Mouse (Mus musculus) adrenal gland (tissue): ENCODE measurements around the gene Cox6a2.

Experiments used
- intact Hi-C: fragments of 180-260 bp; cut with DNase I; formaldehyde crosslinking; loops from one replicate; pipeline ENCODE4 v1.15.1; 2025
- long read RNA-seq, 2 experiments: library from polyadenylated mRNA; unstranded; transcript quantifications; one replicate each; pipeline ENCODE4 v2.0.0; 2020; ENCODE audit warnings: borderline replicate concordance in 1 of 2; ENCODE audit not compliant: insufficient replicate concordance in 1 of 2

The Cox6a2 gene
- long read RNA-seq, experiment 1, partial matches to known transcripts = 0 of 3 reads
- long read RNA-seq, experiment 1, other reads (novel, unspliced or antisense) = 0 of 3 reads
- long read RNA-seq, experiment 2 = 0 reads

DNA sequence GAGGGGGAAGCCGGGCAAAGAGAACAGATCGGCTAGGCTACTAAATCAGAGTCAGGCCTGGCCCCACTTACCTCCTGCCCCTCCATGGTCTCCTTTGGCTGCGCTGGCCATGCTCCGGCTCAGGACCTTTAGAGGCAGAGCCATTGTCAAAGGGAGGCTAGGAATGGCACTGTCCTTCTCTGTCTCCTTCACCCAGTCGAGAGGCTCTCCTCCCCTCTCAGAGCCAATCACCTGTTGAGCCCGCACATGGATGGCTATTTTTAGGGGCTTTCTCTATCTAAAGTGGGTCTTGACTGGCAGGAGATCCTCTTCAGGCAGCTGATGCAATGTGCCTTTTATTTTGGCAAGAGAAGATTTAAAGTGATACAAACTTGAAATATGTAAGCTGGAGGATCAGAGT is at the start of gene Cox6a2:
Gene Cox6a2 (minus strand): TSS at position 236 of the 400 bp plus-strand sequence.
- intact Hi-C loops = no loop called here

DNA sequence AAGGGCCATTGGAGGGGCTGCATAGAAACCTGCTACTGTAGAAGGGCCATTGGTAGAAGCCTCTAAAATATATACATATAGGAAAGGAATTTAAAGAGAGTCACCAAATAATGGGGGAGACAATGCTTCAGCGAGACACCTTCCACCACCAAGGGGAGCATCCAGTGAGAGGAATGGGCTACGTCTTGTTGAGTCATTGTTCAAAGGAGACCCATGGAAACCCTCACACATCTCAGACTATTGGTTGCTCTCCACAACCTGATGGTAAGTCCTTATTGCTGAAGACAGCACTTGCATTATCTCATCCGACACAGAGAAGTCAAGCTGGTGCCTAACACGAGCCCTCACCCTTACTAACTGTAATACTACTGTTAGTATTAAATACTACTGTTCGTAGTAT is 49.6 kb upstream of the Cox6a2 start:
- intact Hi-C loops = no loop called here

DNA sequence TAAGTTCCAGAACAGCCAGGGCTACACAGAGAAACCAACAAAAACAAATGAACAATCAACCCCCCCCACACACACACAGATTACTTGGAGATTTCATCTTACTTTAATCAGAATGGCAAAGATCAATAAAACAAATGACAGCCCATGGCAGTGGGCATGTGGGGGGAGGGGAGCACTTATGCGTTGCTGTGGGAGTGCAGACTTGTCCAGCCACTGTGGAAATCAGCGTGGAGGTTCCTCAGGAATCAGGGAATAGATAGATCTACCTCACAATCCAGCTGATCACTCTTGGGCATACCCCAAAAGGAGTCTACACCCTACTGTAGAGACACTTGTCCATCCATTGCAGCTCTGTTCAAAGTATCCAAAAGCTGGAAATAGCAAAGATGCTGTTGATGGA is 48.8 kb upstream of the Cox6a2 start:
- intact Hi-C loops = no loop called here

DNA sequence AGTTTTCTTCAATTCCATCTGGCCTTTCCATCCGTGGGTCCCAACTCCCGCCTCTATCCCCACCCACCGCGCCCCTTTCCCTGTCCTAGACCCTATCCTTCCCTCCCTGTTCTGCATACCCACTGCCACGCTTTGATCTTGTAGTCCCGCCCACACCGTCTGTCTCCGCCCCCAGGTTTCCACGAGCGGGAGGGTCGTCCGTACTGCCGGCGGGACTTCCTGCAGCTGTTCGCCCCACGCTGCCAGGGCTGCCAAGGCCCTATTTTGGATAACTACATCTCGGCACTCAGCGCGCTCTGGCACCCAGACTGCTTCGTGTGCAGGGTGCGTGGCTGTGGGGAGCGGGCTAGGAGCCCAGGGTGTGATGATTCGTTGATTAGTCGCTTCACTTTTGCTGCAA is 46.4 kb upstream of the Cox6a2 start:
- intact Hi-C loops = no loop called here

DNA sequence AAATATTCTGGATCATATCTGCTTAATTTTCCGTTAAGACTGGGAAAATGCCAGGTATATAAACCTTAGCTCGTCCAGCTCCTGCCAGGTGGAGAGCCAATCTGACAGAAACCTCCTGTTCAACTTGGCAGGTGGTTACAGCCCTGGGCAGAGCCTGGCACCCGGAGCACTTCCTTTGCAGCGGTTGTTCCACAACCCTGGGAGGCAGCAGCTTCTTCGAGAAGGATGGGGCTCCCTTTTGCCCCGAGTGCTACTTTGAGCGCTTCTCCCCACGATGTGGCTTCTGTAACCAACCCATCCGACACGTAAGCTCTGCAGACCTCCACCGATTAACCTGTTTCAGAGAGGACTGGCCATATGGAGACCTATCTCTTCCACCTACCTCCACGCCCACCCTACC is 45.8 kb upstream of the Cox6a2 start:
- intact Hi-C loops = no loop called here

DNA sequence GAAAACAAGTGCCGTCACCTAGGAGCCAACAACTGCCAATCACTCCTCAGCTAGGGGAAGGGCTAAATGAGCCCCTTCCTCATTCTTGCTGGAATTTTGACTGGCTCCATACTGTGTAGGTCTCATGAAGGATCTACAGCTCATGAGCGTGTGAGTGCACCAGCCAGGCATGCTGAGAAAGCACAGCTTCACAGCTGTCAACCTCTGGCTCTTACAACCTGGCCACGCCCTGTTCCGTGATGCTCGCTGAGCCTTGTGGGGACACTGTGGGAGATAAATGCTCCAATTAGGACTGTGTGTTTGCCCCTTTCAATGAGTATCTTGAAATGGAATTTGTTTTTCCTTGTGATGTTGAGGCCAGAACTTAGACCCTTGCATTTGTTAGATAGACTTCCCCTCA is 43.8 kb upstream of the Cox6a2 start:
- intact Hi-C loops = loop anchor here (5.0 kb wide), 1 partner anchor 42 kb away; no protein-coding TSS in a partner anchor

DNA sequence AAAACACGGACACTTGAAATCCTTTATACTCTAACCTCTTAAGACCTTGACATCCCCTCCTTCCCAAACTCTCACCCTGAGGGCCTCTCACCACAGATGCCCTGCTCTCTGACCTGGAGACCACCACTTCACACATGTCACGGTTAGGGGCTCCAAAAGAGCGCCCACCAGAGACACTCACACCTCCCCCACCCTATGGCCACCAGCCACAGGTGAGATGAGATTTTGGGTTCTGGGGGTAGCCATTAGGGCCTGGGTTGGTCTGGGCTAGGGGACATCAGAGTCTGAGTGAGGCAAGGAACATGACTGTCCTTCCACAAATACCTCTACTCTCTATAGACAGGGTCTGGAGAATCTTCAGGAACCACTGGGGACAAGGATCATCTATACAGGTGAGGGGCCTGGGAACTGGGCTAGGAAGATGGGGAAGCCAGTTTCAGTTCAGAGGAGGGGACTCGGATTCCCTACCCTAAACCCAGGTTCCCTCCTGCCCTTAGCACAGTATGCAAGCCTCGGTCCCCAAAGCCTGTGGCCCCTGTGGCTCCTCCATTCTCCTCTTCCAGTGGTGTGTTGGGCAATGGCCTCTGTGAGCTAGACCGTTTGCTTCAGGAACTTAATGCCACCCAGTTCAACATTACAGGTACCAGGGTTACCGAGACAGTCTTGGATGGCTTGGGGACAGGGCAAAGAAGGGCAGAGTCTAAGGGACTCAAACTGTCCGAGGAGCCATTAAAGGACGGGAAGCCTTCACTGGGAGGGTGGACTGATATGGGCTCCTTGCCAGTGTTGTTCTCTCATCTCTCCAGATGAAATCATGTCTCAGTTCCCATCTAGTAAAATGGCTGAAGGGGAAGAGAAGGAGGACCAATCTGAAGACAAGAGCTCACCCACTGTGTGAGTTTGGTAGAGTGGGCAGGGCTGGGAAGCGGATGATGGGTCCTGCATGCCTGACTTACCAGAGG is 42.2 kb upstream of the Cox6a2 start:
- intact Hi-C loops = loop anchor here (5.0 kb wide), 1 partner anchor 44 kb away; no protein-coding TSS in a partner anchor

DNA sequence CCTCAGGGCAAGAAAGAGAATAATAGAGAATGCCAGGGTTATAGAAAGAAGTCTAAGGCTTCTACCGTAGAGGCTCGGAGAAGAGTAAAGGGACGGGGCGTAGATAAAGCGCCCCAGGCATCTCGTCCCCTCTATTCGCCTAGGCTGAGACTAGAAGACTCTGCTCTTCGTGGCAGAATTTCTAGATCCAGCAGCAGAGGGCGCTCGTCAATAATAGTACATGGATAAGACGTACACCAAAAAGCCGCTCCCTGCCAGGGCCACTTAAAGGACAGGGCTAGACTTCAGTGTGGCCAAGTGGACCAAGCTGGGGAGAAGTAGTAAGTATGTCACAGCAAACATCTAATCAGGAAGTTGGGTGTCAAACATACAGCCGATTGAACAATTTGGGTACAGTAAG is 41.3 kb upstream of the Cox6a2 start:
- intact Hi-C loops = loop anchor here (1.0 to 5.0 kb wide), 2 partner anchors 45 to 98 kb away; no protein-coding TSS in a partner anchor

DNA sequence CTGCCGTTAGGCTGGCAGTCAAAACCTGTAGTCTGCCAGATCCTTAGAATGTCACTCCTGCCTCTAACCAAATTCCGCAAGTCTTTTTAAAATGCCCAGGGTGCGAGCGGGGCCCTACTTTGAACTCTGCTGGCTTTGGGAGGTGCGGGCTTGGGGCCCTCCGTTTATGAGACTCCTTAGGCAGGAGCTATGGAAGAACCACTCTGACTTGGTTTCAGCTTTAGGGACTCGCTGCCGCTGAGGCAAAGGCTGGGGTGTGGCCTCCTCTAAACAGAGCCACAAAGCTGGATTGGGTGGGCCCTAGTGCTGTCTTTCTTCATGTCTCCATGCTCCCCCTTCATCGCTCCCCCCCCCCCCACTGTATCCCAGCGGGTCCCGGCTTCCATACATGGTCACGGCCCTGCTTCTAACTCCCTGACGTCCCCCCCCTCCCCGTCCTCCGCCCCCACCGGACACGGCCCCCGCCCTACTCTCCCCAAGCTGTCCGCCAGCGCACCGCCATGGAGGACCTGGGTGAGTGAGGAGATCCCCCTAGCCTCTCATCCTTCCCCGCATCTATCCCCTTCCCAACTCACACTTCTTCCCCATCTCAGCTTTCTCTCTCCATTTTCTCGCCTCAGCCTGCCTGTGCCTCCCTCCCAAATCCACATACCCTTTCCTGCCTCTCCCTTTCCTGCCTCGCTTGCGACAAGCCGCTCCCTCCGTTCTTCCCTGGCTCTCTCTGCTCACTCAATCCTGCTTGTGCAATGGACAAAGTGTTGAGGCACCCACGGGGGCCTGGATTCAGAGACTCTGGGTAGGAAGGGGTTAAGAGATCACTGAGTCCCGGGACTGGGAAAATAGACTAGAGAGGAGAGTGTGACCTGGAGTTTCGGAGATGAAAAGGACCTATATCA is 40.6 kb upstream of the Cox6a2 start, which contains the start of gene Tgfb1i1:
Gene Tgfb1i1 (plus strand): TSS at position 317 of the 896 bp plus-strand sequence.
- intact Hi-C loops = loop anchor here (1.0 to 5.0 kb wide), 2 partner anchors 46 to 99 kb away; no protein-coding TSS in a partner anchor

DNA sequence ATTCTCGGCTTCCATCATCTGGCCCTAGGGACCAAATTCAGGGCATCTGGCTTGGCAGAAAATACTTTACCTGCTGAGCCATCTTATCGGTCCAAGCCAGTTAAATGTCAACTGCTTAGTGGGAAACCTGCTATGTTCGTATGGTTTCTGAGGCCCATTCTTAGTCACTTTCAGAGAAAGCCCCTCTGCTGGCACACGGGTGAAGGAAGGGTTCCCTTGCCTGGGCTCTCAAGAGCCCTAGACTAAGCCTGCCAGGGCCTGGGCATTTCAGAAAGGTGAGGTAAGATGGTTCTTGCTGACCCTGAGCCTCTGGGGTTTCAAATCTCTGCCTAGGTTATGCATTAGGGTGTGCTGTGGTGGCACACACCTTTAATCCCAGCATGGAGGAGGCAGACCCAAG is 39.4 kb upstream of the Cox6a2 start:
- intact Hi-C loops = loop anchor here (5.0 kb wide), 1 partner anchor 47 kb away; no protein-coding TSS in a partner anchor

DNA sequence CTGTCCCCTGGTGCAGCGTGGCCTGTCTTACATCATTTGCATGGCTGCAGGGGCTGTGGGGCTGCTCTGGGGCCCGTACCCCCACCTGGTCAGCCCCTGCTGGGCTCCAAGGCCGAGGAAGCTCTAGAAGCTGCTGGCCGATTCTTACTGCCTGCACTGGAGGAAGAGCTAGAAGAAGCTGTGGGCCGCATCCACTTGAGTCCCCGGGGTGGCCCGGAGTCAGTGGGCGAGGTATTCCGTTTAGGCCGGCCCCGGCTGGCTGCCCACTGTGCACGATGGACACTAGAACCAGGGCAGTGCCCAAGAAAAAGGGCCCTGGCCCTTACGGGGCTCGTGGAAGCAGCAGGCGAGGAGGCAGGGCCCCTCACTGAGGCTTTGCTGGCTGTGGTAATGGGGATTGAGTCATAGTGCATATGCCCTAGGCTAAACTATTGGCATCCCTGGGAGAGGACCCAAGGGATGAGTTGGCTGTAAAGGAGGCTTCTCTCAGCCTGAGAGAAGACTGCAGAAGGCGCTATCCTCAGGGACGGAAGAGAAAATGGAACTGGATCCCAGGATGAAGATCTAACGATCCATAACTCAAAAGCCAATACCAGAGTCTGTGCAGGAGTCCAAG is 38.3 kb upstream of the Cox6a2 start:
- intact Hi-C loops = loop anchor here (5.0 kb wide), 1 partner anchor 48 kb away; no protein-coding TSS in a partner anchor

DNA sequence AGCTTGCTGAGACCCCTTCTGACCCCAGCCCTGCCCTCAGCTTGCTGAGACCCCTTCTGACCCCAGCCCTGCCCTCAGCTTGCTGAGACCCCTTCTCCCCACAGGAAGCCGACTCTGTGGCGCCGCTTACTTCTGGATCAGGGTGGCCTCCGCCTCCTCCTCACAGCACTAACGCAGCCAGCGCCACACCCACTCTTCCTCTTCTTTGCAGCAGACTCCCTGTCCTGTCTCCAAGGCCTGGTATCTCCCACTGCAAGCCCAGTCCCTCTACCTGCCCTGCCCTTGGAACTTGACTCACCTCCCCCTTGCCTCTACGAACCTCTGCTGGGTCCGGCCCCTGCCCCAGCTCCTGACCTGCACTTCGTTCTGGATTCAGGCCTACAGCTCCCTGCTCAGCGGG is 37.7 kb upstream of the Cox6a2 start:
- intact Hi-C loops = no loop called here

DNA sequence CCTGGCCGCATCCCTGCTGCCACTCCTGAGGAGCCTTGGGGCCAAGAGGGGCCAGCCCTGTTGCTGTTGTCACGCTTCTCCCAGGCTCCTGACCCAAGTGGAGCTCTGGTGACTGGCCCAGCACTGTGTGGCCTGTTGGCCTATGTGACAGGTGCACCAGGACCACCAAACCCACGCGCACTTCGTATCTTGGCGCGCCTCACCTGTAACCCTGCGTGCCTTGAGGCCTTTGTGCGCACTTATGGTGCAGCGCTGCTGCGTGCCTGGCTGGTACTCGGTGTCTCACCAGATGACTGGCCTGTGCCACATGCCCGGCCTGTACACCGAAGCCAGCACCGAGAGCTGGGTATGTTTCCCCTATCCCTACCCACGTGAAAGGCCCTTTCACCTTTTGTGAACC is 36.1 kb upstream of the Cox6a2 start:
- intact Hi-C loops = no loop called here

DNA sequence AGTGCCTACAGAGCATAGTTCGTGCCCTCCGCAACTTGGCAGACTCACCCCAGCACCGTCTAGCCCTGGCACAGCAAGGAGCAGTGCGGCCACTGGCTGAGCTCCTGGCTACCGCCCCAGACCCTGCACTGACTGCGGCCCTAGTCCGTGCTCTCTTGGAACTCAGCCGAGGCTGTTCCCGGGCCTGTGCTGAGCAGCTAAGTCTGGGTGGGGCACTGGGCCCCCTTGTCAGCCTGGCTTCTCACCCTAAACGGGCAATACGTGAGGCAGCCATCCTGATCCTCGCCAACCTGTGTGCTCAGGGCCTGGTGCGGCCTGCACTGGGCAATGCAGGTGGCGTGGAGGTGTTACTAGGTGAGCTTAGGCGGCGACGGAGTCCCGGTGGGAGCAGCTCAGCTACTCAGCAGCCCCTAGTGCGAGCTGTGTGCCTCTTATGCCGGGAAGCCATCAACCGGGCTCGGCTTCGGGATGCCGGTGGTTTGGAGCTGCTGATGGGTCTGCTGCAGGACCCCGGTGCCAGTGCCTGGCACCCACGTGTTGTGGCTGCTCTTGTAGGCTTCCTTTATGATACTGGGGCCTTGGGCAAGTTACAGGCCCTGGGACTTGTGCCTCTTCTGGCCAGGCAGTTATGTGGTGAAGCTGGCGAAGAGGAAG is 34.1 kb upstream of the Cox6a2 start:
- intact Hi-C loops = no loop called here

DNA sequence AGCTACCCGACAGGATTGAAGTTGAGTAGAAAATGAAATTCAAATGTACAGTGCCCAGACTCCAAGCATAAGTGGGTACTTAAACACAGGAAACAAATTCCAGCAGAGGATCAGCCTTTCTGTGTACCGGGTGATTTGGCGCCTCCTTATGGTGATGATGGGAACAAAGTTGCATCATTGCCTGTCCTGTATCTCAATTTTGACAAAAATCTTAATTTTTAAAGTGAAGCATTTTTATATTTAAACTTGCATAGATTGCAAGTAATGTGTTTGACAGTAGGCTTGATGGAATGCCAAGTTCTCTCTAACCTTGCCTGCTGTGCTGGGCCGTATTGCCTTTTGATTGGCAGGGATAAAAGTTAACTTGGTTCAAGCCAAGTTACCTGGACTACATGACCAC is 32.8 kb upstream of the Cox6a2 start:
- intact Hi-C loops = no loop called here

DNA sequence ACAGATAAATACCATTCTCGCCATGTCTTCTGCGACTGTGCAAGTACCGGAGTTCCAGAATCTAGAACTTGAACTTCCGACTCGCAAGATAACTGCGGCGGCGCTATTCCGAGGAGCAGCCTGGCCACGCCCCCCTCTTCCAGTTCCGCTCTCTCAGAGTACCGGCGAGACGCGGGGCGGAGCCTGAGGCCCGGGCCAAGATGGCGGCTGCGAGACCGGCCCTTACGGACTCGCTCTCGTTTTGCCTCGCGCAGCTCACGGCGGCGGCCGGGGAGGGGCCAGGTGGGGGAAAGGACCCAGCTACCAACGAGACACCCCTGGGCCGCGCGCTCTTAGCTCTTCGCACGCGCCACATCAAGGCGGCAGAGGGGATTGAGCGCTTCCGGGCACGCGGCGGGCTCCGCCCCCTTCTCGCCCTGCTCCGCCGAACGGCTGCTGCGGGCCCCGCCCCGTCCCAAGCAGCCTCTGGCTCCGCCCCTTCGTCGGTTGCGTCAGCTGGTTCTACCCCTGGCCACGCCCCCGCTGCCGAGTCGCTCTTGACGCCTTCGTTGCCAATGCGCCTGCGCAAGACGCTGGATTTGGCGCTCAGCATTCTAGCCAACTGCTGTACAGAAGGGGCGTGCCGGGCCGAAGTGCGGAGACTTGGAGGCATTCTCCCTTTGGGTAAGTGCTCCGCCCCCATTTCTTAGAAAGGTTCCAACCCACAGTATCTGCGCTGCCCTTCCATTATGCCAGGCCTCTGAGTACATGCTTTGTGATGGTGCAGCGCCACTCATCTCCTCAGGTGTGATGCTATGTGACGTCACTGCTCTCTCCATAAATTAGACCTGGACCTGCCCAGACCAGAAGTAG is 32.0 kb upstream of the Cox6a2 start, which contains the start of gene 9130023H24Rik:
Gene 9130023H24Rik (minus strand): TSS at position 105 of the 852 bp plus-strand sequence.
- intact Hi-C loops = no loop called here

DNA sequence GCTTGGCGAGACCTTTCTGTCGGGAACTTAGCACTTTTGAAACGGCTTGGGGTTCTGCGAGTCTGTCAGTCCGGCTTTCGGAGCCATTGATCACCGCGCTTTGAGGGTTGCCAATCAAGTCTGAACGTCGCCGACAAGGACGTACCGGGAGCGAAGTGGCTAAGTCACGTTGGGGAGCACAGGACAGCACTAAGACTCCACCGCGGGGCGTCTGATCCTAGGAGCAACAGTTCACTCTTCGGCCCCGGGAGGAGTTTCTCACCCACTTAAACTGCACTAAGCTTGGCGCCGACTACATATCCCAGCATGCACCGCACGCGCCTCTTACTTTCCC is 31.4 kb upstream of the Cox6a2 start:
- intact Hi-C loops = no loop called here

DNA sequence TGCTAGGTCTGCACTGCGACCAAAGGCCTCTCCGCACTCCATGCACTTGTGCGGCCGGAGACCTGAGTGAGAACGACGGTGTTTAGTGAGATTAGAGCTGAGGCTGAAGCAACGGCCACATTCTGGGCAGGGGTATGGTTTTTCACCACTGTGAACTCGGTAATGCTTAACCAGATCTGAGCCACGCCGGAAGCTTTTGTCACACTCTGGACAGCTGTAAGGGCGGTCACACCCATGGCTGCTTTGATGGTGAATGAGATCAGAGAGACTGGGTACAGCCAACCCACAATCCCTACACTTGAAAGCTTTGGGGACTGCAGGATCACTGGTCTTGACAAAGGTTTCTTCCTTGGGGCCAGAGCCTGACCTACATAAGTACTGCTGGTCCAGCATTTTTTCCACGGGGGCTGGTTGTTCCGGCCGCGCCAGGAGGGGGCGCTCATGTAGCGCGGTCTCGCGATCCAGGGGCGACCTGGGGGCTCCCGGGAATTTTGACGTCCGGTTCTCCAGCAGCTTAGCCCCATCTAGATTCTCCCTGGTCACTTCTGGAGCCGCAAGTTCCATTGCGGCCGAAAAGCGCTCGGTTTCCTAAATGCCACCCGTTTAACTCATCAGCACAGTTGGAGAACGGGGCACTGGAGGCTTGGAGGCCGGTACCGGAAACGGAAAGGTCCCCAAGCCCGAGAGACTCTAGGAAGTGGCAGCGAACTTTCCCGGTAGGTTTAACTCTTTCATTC is 30.8 kb upstream of the Cox6a2 start, which contains the start of gene Armc5:
Gene Armc5 (plus strand): TSS at position 487 of the 737 bp plus-strand sequence.
- intact Hi-C loops = no loop called here

DNA sequence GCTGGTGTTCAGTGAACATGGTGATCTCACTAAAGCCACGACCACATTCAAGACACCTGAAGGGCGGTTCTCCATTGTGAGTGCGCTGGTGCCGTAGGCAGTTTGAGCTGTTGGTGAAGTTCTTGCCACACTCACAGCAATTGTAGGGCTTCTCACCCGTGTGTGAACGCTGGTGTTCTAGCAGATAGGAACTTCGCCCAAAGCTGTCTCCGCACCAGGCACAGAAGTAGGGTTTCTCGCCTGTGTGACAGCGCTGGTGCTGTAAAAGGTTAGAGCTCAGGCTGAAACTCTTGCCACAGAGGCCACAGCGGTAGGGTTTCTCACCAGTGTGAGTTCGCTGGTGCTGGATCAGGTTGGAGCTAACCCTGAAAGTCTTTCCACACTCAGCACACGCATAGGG is 30.2 kb upstream of the Cox6a2 start:
- intact Hi-C loops = no loop called here
